Mouse (Mus musculus): Measurements from ENCODE around the gene Dlg5. TPM values are rescaled to one million over a fixed set of nuclear protein-coding genes. Genes with fewer than 3 reads are reported as not detected.

Gene Dlg5
- polyA plus RNA-seq, 1 experiment = 16.5 TPM

- H3K4me2 ChIP-seq (ENCODE audit: low read depth) = no peak overlapping the region
Observed at GRCm38 (mm10) chr14:24216678-24217361, 28.9 kb downstream of the Dlg5 start.

GRCm38 (mm10) chr14:24216064-24216463 lies 29.7 kb downstream of the Dlg5 start:
- no peaks in the 10 kb centered on the region for H3K36me3 ChIP-seq (ENCODE audit: control insufficient read depth, insufficient read depth)
- no peak for TF ChIP-seq TCF12 (IDR thresholded peaks at IDR 0.05; ENCODE audit: insufficient read depth, poor library complexity, severe bottlenecking)
- TF ChIP-seq TCF3 (IDR thresholded peaks at IDR 0.05; ENCODE audit: insufficient read length, low read depth) = no peak
- TF ChIP-seq POLR2A (IDR thresholded peaks at IDR 0.05; ENCODE audit: insufficient read length, low read depth) = no peak
- TF ChIP-seq MYOG (IDR thresholded peaks at IDR 0.05; ENCODE audit: control insufficient read depth in 1 of 3, insufficient read depth in 1 of 3, insufficient read length in 2 of 3, low read depth in 2 of 3) = no peak
- TF ChIP-seq REST (IDR thresholded peaks at IDR 0.05; ENCODE audit: insufficient read depth, insufficient read length) = no peak
- TF ChIP-seq E2F4 (IDR thresholded peaks at IDR 0.05; ENCODE audit: insufficient read depth) = no peak
- TF ChIP-seq MAX (IDR thresholded peaks at IDR 0.05; ENCODE audit: low read depth) = no peak
- TF ChIP-seq MYOD1 (IDR thresholded peaks at IDR 0.05; ENCODE audit: control insufficient read depth in 1 of 3, insufficient read length in 2 of 3, low read depth in 2 of 3) = no peak
- TF ChIP-seq CEBPB (IDR thresholded peaks at IDR 0.05; ENCODE audit: insufficient read depth, poor library complexity, severe bottlenecking) = no peak
- no peak for TF ChIP-seq SRF (IDR thresholded peaks at IDR 0.05; ENCODE audit: control insufficient read depth, insufficient read length, low read depth)
- TF ChIP-seq POLR2AphosphoS2 (IDR thresholded peaks at IDR 0.05; ENCODE audit: insufficient read length, low read depth) = no peak
- TF ChIP-seq USF1 (IDR thresholded peaks at IDR 0.05; ENCODE audit: low read depth) = no peak
- H3K4me2 ChIP-seq (ENCODE audit: low read depth) = no peak overlapping the region
- peaks cover 18% of the 10 kb centered on the region for H3K79me2 ChIP-seq (ENCODE audit: control insufficient read depth, insufficient read depth)
- H3K27me3 ChIP-seq (ENCODE audit: control insufficient read depth, insufficient read depth, insufficient read length) = no peaks in the 10 kb centered on the region
- no peak overlapping the region for H3K4me3 ChIP-seq
- no peak overlapping the region for H3ac ChIP-seq (ENCODE audit: control insufficient read depth, insufficient read length)

More at GRCm38 (mm10) chr14:24216678-24217361, 28.9 kb downstream of the Dlg5 start:
- H3K27me3 ChIP-seq (ENCODE audit: control insufficient read depth, insufficient read depth, insufficient read length) = no peaks in the 10 kb centered on the region
- H3K4me3 ChIP-seq = no peak overlapping the region
- peaks cover 14% of the 10 kb centered on the region for H3K79me2 ChIP-seq (ENCODE audit: control insufficient read depth, insufficient read depth)
- no peaks in the 10 kb centered on the region for H3K36me3 ChIP-seq (ENCODE audit: control insufficient read depth, insufficient read depth)
- TF ChIP-seq USF1 (IDR thresholded peaks at IDR 0.05; ENCODE audit: low read depth) = no peak
- TF ChIP-seq MAX (IDR thresholded peaks at IDR 0.05; ENCODE audit: low read depth) = no peak
- H3ac ChIP-seq (ENCODE audit: control insufficient read depth, insufficient read length) = no peak overlapping the region

GRCm38 (mm10) chr14:24214436-24214835 lies 31.3 kb downstream of the Dlg5 start:
- Histone ChIP-seq H3ac (ENCODE audit: control insufficient read depth, insufficient read length) (no peak overlapping the region), H3K4me3 (no peak overlapping the region), H3K79me2 (ENCODE audit: control insufficient read depth, insufficient read depth) (peaks cover 15% of the 10 kb centered on the region), H3K4me2 (ENCODE audit: low read depth) (no peak overlapping the region), H3K27me3 (ENCODE audit: control insufficient read depth, insufficient read depth, insufficient read length) (no peaks in the 10 kb centered on the region), H3K36me3 (ENCODE audit: control insufficient read depth, insufficient read depth) (no peaks in the 10 kb centered on the region)
- TF ChIP-seq MAX (IDR thresholded peaks at IDR 0.05; ENCODE audit: low read depth) (no peak), TCF3 (IDR thresholded peaks at IDR 0.05; ENCODE audit: insufficient read length, low read depth) (no peak)

GRCm38 (mm10) chr14:24213336-24213735 lies 32.4 kb downstream of the Dlg5 start:
- peak overlapping the region; percentile 71 for H3K4me2 ChIP-seq (ENCODE audit: low read depth)
- no peaks in the 10 kb centered on the region for H3K27me3 ChIP-seq (ENCODE audit: control insufficient read depth, insufficient read depth, insufficient read length)
- H3K4me3 ChIP-seq = no peak overlapping the region
- TF ChIP-seq TCF12 (IDR thresholded peaks at IDR 0.05; ENCODE audit: insufficient read depth, poor library complexity, severe bottlenecking) (no peak), USF1 (IDR thresholded peaks at IDR 0.05; ENCODE audit: low read depth) (peak; percentile 1), CEBPB (IDR thresholded peaks at IDR 0.05; ENCODE audit: insufficient read depth, poor library complexity, severe bottlenecking) (peak; percentile 98), TCF3 (IDR thresholded peaks at IDR 0.05; ENCODE audit: insufficient read length, low read depth) (no peak)
- H3K79me2 ChIP-seq (ENCODE audit: control insufficient read depth, insufficient read depth) = peaks cover 15% of the 10 kb centered on the region
- H3ac ChIP-seq (ENCODE audit: control insufficient read depth, insufficient read length) = no peak overlapping the region
- no peaks in the 10 kb centered on the region for H3K36me3 ChIP-seq (ENCODE audit: control insufficient read depth, insufficient read depth)

- Histone ChIP-seq H3K4me3 (no peak overlapping the region), H3ac (ENCODE audit: control insufficient read depth, insufficient read length) (no peak overlapping the region), H3K27me3 (ENCODE audit: control insufficient read depth, insufficient read depth, insufficient read length) (no peaks in the 10 kb centered on the region), H3K4me2 (ENCODE audit: low read depth) (peak overlapping the region; percentile 71), H3K79me2 (ENCODE audit: control insufficient read depth, insufficient read depth) (peaks cover 15% of the 10 kb centered on the region), H3K36me3 (ENCODE audit: control insufficient read depth, insufficient read depth) (no peaks in the 10 kb centered on the region)
- no peak for TF ChIP-seq MAX (IDR thresholded peaks at IDR 0.05; ENCODE audit: low read depth)
- TF ChIP-seq REST (IDR thresholded peaks at IDR 0.05; ENCODE audit: insufficient read depth, insufficient read length) = no peak
- TF ChIP-seq MYOD1 (IDR thresholded peaks at IDR 0.05; ENCODE audit: control insufficient read depth in 1 of 3, insufficient read length in 2 of 3, low read depth in 2 of 3) = no peak
- TF ChIP-seq POLR2A (IDR thresholded peaks at IDR 0.05; ENCODE audit: insufficient read length, low read depth) = no peak
- no peak for TF ChIP-seq TCF3 (IDR thresholded peaks at IDR 0.05; ENCODE audit: insufficient read length, low read depth)
- no peak for TF ChIP-seq SRF (IDR thresholded peaks at IDR 0.05; ENCODE audit: control insufficient read depth, insufficient read length, low read depth)
- TF ChIP-seq TCF12 (IDR thresholded peaks at IDR 0.05; ENCODE audit: insufficient read depth, poor library complexity, severe bottlenecking) = no peak
- no peak for TF ChIP-seq CEBPB (IDR thresholded peaks at IDR 0.05; ENCODE audit: insufficient read depth, poor library complexity, severe bottlenecking)
Observed at GRCm38 (mm10) chr14:24212861-24213260, 32.9 kb downstream of the Dlg5 start.

Data from myocyte (in vitro differentiated cells).